Mouse (Mus musculus): ENCODE data around the gene Usp53. TPM values are rescaled to one million over a fixed set of nuclear protein-coding genes. Genes with fewer than 3 reads are reported as not detected.

The Usp53 gene
- 3.4 and 5.7 TPM in 2 replicates for polyA plus RNA-seq (2012; rRNA removed)

GRCm38 (mm10) chr3:122984249-122985182 is at the start of gene Usp53:
Gene Usp53, minus strand, starts transcription at chr3:122984510.

GRCm38 (mm10) chr3:122924009-122924914 is 60.0 kb downstream of the Usp53 start, which contains the start of gene 1810037I17Rik:
Gene 1810037I17Rik, plus strand, starts transcription at chr3:122924203.

DNA sequence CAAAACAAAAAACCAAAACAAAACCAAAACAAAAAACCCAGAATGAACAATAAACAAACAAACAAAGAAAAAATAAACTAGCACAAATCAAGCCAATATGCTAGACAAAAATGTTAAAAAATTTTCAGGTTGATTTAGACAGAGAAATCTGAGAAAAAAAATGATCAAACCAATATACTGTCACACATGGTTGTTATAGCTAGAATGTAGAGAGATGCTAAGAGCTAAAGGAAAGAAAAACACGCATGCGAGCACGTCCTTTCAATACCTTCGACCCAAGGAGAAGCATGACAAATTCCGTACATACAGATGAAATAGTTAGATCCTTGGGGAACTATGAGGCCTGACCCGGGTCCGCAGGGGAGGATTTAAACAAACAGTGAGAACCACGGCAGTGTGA is 65.0 kb downstream of the Usp53 start, which contains the start of gene Gm10959:
Gm10959 (minus strand) TSS at position 101 of the 400 bp plus-strand sequence.

GRCm38 (mm10) chr3:122894772-122895171 is 89.5 kb downstream of the Usp53 start, which contains the start of gene Fabp2:
Gene Fabp2, plus strand, starts transcription at chr3:122895072.

Other genes with a start within 250 kb of the Usp53 start
- gene Fabp2, start 89.4 kb downstream of the Usp53 start, polyA plus RNA-seq (2012; rRNA removed): 0.15 and 0.70 TPM in 2 replicates
- gene Gm10959, start 65.2 kb downstream of the Usp53 start, polyA plus RNA-seq (2012; rRNA removed): not detected in 2 replicates
- gene 1810037I17Rik, start 60.3 kb downstream of the Usp53 start, polyA plus RNA-seq (2012; rRNA removed): 47.3 and 127 TPM in 2 replicates
- gene Myoz2, start 50.5 kb upstream of the Usp53 start, polyA plus RNA-seq (2012; rRNA removed): 0.91 and 3.9 TPM in 2 replicates